Mouse (Mus musculus): ENCODE results near the gene Slc39a11. TPM values are rescaled to one million over a fixed set of nuclear protein-coding genes. Genes with fewer than 3 reads are reported as not detected.

Slc39a11 gene
- total RNA-seq (2022) = 1 to 10 TPM; 2.1 to 2.6 (median 2.2) TPM

DNA sequence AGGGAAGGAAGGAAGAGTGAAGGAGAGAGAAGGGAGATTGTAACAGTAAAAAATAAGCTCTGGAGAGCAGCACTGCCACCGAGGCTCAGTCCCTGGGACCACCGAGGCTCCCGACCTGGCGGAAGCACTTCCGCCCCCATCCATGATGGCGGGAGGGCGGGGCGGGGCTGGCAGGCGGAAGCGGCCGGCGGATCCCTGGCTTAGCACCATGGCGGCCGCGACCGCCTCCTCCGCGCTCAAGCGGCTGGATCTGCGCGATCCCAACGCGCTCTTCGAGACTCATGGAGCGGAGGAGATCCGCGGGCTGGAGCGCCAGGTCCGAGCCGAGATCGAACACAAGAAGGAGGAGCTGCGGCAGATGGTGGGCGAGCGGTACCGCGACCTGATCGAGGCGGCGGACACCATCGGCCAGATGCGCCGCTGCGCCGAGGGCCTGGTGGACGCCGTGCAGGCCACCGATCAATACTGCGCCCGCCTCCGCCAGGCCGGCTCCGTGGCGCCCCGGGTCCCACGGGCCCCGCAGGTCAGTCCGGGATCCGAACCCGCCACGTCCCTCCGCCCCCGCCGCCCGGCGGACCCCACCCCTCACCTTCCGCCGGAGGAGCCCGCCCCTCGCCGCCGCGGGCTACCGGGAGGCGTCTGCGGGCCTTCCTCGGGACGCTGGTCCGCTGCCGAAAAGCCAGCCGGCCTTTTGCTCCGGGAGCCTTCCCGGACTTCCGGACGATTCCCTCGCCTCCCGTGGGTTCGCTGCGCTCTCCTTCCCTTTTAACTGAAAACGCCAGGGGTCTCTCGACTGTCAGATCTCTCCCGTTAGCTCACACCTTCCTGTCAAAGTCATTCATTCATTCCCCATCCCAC, at the start of gene Slc39a11:
TSS of gene Slc39a11 (minus strand) at position 727 of the 858 bp plus-strand sequence.
- peak in 1 of 2 experiments; percentile 38 for DNase-seq (ENCODE audit: low spot score in 2 of 2)

DNA sequence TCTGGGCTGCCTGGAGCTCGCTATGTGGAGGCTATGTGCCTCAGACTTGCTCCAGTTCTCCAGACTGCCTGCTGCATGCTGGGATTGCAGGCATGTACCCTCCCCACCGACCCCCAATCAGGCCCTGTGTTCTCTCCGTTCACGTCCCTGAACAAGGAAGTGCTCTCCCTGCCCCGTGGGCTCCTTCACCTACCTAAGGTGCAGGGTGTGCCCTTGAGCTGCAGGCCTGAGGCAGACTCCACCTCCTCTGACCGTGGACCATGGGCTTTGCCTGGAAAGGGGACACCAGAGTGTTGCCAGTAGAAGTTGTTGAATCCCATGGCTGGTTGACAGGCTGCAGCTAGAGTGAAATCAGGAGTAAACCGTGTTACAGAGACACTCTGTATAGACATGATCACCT, 49.8 kb upstream of the Slc39a11 start:
- DNase-seq (ENCODE audit: low spot score in 2 of 2) = no peak

DNA sequence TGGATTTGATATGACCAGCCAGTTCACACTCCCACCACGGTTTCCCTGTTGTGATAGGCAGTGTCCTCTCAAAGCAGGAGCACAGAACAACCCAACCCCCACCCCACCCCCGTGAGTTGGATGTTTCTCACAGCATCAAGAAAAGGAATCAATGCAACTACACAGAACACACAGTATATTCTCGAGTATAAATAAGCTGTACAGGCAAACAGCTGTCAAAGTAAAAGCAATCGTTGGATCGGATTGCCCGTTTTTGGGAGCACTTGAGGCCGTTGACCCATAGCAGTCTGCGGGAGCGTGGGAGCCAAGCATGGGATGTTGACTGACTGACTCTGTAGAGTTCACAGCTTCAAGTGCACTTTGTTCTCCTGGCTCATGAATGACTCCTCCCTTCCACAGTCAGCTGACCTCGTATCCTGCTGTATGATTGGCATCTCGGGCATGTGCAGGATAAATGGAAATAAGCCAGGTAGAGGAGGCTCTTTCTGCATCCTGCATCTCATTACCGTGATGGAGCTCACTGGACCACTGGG, 48.2 kb upstream of the Slc39a11 start:
- DNase-seq (ENCODE audit: low spot score in 2 of 2) = no peak

DNA sequence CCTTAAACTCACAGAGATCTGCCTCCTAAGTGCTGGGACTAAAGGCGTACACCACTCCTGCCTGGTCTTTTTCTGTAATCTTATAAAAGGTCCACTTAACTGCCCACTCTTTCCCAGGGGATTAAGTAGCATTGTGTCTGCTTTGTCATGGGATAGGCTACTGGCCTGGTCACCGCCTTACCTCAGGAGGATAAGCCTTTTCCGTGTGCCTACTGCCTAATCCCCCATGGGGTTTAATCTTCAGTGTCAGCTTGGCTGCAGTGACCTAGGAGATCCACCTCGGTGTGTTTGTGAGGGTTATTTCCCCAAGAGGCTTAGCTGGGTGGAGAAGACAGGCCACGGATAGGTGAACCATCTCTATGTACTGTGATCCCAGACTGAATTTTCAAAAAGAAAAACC, 47.7 kb upstream of the Slc39a11 start:
- DNase-seq (ENCODE audit: low spot score in 2 of 2) = no peak

DNA sequence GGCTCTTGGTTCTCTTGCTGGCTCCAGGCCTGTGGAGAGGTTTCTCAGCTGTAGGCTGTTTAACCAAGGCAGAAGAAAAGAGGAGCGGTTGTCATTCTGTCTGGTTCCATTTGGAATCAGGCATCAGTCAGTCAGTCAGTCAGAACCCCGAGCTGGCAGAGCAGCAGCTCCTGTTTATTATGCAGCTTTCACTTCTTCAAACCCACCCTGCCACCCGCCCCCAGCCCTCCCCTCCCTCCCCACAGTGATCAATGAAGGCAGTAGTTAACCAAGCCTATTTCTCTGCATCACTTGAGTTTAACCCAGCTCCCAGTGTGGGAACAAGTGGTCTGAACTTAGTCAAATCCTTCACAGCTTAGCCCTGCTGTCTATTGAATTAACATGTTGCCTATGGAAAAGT, 42.0 kb upstream of the Slc39a11 start:
- DNase-seq (ENCODE audit: low spot score in 2 of 2) = no peak

DNA sequence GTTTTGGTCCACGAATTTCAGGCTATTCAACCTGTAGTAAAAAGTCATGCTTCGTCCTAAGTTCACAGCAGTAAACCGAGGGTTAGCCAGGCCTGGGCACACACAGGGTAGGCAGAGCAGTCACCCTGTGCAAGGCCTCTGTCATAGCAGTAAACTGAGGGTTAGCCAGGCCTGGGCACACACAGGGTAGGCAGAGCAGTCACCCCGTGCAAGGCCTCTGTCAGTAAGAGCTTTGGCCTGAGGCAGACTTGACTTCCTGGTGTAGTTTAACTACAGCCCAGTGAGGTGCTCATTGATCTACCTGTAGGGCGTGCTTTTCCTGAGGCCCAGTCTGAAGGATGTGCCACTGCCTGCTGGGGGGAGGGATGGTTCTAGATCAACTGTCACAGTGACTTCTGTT, 41.4 kb upstream of the Slc39a11 start:
- no peak for DNase-seq (ENCODE audit: low spot score in 2 of 2)

DNA sequence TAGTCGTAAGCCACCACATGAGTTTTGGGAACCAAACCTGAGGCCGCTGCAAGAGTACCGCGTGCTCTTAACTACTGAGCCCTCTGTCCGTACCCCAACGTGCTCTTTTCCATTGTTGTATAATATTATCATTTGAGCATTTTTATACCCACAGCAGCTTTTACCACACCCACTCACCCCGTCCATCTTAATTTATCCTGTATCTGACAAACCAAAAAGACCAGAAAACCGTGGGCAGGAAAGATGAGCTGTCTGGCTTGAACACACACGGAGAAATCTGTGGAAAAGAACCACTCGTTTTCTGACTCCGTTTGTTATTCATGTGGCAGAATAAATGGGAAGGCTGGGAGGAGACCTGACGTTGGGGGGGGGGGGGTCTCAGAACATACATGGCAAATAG, 40.6 kb upstream of the Slc39a11 start:
- DNase-seq (ENCODE audit: low spot score in 2 of 2) = no peak

DNA sequence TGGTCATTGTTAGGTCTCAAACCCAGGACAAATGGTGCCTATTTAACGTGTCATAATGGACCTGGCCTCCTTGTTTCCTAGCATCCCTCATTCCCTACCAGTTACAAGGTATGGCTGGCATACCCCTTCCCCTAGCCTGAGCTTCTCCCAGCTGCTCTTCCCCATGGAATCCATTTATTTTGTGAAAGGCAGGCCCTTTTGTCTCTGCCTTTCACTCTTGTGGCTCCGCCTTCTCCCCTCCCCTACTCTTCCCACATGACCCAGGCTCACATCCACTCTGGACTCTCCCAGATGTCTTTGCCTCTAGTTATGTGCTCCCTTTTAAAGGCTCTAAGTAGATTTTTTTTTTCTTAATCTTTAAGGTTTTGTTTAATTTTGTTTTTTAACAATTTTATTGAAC, 37.2 kb upstream of the Slc39a11 start:
- no peak for DNase-seq (ENCODE audit: low spot score in 2 of 2)

DNA sequence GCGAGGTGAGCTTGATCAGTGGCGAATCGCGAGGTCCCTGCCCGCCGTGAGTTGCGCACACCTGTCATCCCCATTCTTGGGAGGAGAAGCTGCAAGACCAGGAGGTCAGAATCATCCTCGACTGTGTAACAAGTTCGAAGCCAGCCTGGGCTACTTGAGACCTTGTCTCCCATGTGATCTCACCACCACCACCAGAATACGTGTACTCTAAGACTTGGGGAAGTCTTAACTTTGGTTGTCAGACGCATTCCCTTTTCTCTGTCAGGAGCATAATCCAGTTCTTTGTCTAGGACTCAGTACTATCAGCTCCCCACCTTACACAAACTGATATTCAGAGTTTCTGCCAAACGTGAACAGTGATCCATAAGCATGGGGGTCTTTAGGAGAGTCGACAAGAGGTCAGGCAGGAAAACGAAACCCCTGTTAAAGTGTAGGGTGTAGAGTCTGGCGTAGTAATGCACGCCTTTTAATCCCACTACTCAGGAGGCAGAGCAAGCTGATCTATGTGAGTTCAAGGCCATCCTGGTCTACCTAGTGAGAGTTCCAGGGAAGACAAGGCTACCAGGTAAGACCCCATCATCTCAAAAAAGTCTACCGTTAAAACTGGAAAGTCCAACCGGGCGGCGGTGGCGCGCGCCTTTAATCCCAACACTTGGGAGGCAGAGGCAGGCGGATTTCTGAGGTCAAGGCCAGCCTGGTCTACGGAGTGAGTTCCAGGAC, 35.0 kb upstream of the Slc39a11 start:
- no peak for DNase-seq (ENCODE audit: low spot score in 2 of 2)

DNA sequence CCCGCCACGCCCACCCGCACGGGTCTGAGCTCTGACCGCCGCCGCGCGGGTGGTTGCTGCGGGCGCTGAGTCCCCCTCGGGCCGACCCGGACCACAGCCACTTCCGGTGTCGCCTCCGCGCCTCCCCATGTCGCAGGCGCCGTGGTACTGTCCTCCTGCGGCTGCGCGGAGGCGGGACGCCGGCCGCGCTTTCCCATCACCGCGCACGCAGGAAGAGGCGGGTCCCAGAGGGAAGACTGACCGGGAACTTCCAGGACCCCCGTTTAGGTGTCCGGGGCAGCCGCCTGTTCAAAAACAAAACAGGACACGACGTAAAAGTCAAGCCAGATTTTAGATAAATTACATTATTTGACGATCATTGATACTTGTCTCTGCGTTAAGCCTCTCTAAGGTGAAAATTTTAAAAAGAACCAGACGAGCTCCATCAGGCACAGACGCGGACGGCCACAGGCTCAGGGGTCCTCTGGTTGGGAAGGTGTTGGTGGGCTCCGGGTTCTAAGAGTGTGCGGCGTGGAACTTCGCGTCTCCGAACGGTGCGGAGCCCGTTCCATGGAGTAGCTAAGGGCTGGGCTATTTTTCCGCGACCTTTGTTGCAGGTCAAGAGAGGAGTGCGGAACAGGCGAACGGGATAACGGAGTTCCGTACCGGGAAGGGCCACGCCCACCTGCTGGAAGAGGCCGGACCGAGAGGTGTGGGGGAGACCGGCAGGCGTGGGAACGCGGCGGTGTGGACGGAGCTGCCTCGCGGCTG, 34.3 kb upstream of the Slc39a11 start, which contains the start of the genes Fam104a and D11Wsu47e:
TSS of gene Fam104a (minus strand) at position 199 of the 750 bp plus-strand sequence.
TSS of gene D11Wsu47e (plus strand) at position 456 of the 750 bp plus-strand sequence.
- DNase-seq (ENCODE audit: low spot score in 2 of 2) = peak; percentile 91 to 94

DNA sequence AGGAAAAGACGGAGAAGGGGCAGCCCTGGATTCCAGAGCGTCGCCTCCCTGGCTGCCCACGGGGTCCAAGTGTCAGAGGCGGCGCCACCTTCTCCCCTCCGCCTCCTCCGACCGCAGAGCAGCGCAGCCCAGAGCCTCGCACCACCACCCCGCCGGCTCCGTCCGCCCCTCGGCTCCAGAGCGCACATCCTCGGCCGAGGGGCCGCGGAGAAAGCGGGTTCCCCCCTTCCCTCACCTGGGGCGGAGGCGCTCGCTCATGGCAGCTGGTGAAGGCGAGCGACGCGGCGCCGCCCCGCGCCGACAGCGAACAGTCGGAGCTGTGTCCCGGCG, 33.7 kb upstream of the Slc39a11 start:
- DNase-seq (ENCODE audit: low spot score in 2 of 2) = no peak

DNA sequence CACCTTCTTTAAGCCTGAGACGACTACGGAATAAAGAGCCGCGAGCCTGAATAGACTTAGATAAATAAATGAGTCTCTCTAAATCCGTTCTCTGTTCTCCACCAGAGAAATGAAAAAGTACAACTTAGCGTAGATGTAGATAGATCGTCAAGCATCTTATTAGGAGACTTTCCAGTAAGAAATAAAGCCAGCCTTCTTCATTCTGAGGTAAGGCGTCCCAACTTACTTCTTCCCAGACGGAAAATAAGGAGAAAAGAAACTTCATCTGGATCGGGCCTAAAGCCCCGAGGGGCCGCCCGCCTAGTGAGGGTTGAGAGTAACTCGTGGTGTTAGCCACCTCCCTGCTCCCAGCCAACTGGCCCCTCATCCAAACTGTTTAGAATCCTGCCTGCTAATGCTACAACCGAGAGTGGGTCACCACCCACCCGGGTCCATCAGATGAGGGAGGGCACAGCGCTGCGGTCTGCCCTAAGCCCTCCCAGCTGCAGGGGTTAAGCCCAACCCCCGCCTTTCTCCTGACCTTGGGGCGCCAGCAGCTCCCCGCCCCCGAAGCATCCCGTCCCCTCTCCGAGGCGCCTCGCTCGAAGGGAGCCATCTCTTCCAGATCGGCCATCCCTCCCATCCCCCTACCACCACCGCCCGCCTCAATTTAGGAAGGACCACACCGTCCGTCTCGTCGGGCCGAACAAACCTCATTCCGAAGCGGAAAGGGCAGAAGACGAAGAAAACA, 33.2 kb upstream of the Slc39a11 start:
- DNase-seq (ENCODE audit: low spot score in 2 of 2) = peak in 1 of 2 experiments; percentile 15

DNA sequence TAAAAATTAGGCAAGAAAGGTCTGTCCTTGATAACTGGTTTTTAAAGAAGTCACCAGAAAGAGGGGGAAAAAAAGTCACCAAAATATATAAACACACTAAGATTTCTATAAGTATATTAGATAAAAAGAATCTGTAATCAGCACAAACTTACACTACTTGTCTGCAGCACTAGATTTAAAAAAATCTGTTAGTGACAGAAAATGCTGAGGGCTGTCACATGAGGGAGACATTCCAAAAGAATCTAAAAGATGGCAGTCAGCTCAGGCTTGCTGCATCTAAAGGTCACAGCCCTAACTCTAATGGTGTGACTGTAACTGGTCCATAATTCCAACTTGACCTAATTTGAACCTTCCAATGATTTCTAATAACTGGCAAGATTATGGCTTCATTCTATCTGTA, 32.1 kb upstream of the Slc39a11 start:
- no peak for DNase-seq (ENCODE audit: low spot score in 2 of 2)

DNA sequence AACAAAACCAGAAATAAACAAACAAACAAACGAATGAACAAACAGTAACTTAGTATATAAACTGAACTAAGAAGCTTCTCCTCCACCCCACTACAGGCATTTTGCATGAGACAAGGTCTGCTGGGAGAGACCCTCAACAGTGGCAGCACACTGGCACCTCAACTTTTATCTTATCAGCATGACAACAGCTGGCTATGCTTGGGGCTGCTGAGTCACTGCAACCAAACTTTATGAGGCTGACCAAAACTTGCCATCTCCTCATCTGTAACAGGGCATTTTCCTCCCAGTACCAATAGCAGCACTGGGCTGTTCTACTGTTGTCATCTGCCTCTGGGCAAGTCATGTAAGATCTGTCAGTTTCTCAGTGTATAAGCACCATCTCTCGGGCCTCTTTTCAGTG, 31.1 kb upstream of the Slc39a11 start:
- DNase-seq (ENCODE audit: low spot score in 2 of 2) = no peak

DNA sequence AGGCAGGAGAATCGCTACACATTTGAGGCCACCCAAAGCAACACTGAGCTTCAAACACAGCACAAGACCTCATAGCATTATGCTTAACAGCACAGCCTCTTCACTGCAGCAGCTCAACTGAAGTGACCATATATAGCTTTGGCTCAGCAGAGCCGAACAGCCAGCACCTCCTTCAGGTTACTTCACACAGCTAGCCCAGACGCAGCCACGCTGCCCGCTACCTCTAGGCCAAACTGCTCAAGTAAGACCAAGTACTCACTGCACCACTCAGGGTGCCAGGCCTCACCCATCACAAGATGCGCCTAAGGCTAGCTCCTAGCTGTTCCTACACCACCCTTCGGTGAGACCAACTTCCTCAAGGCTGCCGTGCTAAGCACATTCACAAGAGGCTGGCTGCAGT, 28.5 kb upstream of the Slc39a11 start:
- no peak for DNase-seq (ENCODE audit: low spot score in 2 of 2)

DNA sequence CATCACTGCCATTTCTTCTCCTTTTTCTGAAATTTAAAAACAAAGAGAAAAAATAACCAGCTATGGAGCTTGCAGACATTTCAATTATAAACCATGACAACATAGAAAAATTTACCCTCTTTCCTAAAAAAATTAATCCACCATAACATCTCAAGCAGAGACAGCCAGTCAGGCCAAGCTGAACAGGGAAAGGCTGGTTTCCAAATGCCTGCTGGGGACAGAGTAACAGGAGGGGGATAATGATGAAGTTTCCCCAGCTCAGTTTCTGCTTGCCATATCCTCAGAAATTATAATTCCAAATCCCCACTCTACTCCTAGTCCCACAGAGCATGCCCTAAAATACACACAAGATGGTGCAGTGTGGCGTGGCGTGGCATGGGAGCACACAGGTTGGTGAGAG, 27.5 kb upstream of the Slc39a11 start:
- no peak for DNase-seq (ENCODE audit: low spot score in 2 of 2)

DNA sequence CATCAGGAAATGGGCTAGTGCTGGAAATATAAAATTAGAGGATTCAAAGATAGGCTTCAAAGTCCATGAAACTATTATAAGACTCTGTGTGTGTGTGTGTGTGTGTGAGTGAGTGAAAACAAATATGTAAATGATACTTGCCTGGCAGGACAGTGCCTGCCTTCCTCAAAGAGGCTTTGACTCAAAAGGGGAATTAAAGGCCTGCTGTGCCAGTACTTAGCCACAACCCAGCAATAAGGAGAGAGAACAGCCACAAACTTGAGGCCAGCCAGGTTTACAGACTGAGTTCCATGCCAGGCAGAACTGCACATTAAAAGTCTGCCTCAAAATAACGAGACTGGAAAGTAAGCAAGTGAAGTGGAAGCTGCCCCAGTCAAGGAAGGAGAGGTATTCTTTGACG, 27.0 kb upstream of the Slc39a11 start:
- DNase-seq (ENCODE audit: low spot score in 2 of 2) = no peak

DNA sequence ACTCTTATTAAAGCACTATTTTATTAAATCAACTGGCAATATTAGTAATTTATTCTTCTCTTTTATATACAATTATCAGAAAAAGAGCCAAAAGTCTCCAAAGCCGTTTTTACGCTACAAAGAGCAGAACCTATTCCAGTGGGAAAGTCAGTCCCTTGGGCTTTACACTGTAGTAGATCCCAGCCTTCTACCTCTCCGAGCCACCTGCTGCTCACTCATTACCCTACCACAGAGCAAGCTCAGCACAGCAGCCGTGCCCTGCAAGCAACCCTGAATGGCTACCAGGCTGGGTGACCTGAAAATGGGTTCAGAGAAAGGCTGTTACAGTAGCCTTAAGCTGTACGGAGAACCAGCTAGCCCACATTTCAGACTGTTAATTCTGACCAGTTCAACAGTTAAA, 24.7 kb upstream of the Slc39a11 start:
- DNase-seq (ENCODE audit: low spot score in 2 of 2) = no peak

DNA sequence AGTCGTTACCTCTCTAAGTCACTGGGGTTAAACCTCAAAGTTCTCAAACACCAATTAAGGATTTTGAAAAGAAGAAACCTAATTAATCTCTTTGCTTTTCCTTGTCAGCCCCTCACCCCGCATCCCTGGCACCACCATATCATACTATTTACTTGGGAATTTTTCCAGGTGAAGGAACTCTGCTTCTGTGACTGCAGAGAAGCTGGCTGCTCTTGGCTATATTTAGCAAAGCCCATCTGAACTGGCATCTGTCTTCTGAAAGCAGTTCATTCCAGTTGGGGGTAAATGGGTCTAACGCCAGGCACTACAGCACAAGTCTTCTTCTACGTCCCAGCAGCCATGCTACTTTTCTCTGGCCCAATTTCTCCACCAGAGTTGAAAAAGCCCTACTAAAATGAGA, 23.7 kb upstream of the Slc39a11 start:
- no peak for DNase-seq (ENCODE audit: low spot score in 2 of 2)

DNA sequence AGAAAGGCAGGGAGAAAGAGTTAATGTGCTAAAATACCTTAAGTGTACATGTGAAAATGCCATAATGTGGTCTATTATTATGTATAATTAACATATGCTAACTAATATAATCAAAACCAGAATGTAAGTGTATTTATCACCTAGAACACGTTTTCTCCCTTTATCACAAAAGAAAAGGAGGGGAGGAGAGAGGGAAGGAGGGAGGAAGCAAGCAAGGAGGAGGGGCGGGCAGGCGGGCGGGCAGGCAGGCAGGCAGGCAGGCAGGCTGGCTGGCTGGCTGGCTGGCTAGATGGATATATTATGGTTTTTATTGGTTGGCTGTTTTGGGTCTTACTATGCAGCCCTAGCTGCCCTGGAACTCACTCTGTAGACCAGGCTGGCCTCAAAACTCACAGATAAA, 19.8 kb upstream of the Slc39a11 start:
- DNase-seq (ENCODE audit: low spot score in 2 of 2) = no peak

DNA sequence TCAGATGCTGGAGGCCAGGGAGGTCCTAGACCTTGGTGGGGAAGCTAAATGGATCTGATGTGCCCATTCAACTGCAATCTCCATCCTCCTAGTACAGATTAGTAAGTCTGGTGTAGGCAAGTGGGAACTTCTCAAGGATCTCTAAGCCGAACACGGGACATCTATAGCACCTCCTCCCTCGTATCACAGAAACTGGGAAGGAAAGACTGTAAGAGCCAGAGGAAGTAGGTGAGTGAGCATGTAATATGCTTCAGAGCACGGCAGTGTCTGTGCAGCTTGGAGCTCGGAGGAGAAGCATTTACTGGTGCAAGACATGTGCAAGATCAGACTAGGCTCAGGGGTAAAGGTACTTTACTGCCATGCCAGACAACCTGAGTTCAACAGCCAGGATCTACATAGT, 19.0 kb upstream of the Slc39a11 start:
- no peak for DNase-seq (ENCODE audit: low spot score in 2 of 2)
